Mouse (Mus musculus) A20 (cell line): ENCODE results near the gene Isy1.

Experiments used
- DNase-seq: peaks from one replicate; pipeline ENCODE4 v3.0.0-alpha.2; 2011; ENCODE audit warnings: low read depth, low spot score

The Isy1 gene

GRCm38 (mm10) chr6:87804886-87805285, 33.7 kb downstream of the Isy1 start:
- no peak for DNase-seq

GRCm38 (mm10) chr6:87804036-87804435, 34.6 kb downstream of the Isy1 start:
- DNase-seq = no peak

- no peak for DNase-seq
These were observed 36.1 kb downstream of the Isy1 start for GRCm38 (mm10) chr6:87802462-87802861.

- DNase-seq = no peak
These were observed 39.0 kb downstream of the Isy1 start for GRCm38 (mm10) chr6:87799576-87799975.

- DNase-seq = no peak
These were observed 41.3 kb downstream of the Isy1 start for GRCm38 (mm10) chr6:87797321-87797720.

GRCm38 (mm10) chr6:87796251-87796880, 42.2 kb downstream of the Isy1 start:
- no peak for DNase-seq

- no peak for DNase-seq
These were observed 43.0 kb downstream of the Isy1 start for GRCm38 (mm10) chr6:87795385-87796150.

GRCm38 (mm10) chr6:87793821-87794510, 44.6 kb downstream of the Isy1 start:
- no peak for DNase-seq

- no peak for DNase-seq
These were observed 46.8 kb downstream of the Isy1 start for GRCm38 (mm10) chr6:87791826-87792225.

- no peak for DNase-seq
These were observed 47.7 kb downstream of the Isy1 start for GRCm38 (mm10) chr6:87790779-87791480.

GRCm38 (mm10) chr6:87789791-87790190, 48.8 kb downstream of the Isy1 start:
- DNase-seq = no peak

- peak; percentile 37 for DNase-seq
These were observed 49.6 kb downstream of the Isy1 start for GRCm38 (mm10) chr6:87788896-87789587.

- no peak for DNase-seq
These were observed 50.2 kb downstream of the Isy1 start for GRCm38 (mm10) chr6:87788266-87788895.

- DNase-seq = no peak
These were observed 51.3 kb downstream of the Isy1 start for GRCm38 (mm10) chr6:87787108-87787890.

- no peak for DNase-seq
These were observed 52.0 kb downstream of the Isy1 start for GRCm38 (mm10) chr6:87786621-87787020.

- no peak for DNase-seq
These were observed 54.6 kb downstream of the Isy1 start for GRCm38 (mm10) chr6:87784033-87784432.

GRCm38 (mm10) chr6:87780546-87781301, 57.9 kb downstream of the Isy1 start:
- DNase-seq = no peak

- DNase-seq = peak; percentile 10
These were observed 59.1 kb downstream of the Isy1 start for GRCm38 (mm10) chr6:87779174-87780165.
